Mouse (Mus musculus) adrenal gland, postnatal 25 days (tissue): ENCODE results near the gene Scrg1. TPM values are rescaled to one million over a fixed set of nuclear protein-coding genes. Genes with fewer than 3 reads are reported as not detected.
"Not testable (repeated sequence)": the region's sequence is repeated elsewhere in the genome, so short reads cannot be mapped to it uniquely, and the experiment has no call there.

Experiments
- DNase-seq: peaks from one replicate; pipeline ENCODE4 v3.0.0; 2021; ENCODE audit warnings: mixed read lengths
- total RNA-seq: library from RNA; stranded (reverse); gene quantifications from 2 replicates; pipeline ENCODE4 v1.2.3, GENCODE M21; 2021

Gene Scrg1
- total RNA-seq, 1 experiment from 2014 or later, result not detected

DNA sequence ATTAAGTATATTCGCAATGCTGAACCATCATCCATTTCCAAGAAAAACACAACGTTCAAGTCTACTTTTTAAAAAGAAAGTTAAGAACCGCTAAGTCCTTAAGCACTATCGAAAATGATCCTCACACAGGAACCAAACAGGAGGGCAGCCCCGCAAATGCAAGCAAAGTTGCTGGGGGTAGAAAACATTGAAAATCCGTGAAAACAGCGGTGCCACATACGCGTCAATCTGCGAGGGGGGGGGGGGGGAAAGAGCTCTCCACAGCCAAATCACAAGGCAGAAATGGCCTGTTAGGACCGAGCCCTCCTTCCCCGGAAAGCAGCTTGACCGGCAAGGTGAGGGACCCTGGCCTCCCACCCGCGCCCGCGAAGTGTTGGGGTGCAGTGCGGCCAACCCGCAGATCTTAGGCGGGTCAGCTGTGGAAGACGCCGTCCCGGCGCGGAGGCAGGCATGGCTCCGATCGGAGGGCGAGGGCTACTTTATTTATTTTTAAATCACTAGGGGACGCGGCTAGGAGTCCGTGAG lies 55.1 kb downstream of the Scrg1 start:
- no peak for DNase-seq

DNA sequence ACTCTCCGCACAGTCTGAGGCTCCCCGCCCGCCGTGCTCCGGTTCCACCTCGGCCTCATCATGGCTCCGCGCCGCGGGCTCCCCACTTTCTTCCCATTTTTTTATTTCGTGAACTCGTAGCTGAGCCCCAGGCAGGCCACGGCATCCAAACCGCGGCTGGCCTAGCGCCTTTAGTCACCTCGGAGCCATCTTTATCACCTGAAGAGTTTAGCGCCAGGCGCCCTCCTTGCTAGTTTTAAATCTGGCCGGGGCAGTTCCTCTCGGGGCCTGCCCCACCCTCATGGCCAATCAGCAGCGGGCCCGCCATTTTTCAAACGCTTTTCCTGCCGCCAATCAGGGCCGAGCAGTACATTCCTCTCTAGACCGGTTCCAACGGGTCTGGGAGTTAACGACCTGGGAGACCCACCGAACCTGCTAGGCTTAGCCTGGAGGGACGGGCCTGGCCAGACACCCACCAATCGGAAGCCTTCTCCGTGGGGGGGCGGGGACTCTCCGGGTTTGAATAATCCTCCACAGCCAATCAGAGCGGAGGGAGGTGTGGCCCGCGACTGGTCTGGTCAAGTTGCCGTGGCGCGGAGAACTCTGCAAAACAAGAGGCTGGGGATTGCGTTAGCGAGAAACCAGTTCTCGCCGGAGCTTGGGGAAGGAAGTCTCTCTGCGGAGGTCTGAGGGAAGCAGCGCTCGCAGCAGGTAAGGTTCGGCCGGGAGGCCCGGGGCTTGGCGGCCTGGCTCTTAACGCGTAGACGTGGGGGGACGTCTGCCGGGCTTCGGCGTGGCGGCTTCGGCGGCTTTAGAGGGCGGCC lies 55.8 kb downstream of the Scrg1 start, which contains the start of gene Hmgb2:
TSS of gene Hmgb2 (plus strand) at position 592 of the 803 bp plus-strand sequence.
- peak; percentile 100 for DNase-seq

DNA sequence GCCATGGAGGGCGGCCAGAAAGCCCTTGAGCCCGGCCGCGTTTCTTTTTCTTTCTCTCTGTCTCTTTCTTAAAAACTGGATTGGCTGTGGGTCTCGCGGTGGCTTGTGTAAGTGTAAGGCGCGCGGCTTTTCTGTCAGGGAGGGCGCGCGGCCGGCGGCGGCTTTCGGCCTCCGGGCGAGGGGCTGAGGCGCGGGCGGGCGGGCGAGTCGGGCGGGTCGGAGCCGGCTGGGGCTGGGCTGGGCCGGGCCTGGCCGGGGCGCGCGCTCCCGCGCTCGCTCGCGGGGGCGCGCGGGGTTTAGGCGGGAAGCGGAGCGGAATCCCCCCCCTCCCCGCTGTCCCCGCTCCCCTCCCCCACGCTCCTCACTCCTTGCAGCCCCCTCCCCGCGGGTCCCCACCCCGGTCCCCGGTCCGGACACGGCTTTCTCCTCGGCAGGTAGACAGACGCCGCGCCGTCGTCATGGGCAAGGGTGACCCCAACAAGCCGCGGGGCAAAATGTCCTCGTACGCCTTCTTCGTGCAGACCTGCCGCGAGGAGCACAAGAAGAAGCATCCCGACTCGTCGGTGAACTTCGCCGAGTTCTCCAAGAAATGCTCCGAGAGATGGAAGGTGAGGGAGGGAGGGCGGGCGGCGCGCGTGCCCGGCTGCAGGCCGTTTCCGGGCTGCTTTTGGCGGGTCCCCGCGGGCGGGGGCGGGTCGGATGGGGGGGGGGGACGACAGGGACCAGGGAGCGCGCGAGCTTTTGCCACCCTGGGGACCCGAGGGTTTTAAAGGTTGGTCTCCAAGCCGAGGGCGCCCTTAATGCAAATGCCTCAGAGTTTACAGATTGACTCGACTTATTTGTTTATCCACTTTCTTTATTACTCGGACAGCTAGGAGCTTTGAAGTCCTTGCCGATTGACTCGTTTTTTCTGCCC lies 56.7 kb downstream of the Scrg1 start:
- peak; percentile 56 for DNase-seq

DNA sequence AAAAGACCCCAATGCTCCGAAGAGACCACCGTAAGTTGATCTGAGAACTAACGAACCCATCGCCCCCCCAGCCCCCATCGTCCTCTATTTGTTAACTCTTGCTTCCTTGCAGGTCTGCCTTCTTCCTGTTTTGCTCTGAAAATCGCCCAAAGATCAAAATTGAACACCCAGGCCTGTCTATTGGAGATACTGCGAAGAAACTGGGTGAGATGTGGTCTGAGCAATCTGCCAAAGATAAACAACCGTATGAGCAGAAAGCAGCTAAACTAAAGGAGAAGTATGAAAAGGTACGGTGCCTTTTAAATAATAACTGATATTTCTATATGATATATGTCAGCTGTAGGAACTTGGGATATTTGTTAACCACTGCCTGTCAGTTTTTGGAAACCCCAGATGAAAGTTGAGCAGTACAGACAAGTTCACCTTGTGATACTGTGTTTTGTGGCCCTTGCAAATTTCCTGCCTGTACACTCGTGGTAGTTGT lies 57.5 kb downstream of the Scrg1 start:
- not testable (repeated sequence) for DNase-seq

DNA sequence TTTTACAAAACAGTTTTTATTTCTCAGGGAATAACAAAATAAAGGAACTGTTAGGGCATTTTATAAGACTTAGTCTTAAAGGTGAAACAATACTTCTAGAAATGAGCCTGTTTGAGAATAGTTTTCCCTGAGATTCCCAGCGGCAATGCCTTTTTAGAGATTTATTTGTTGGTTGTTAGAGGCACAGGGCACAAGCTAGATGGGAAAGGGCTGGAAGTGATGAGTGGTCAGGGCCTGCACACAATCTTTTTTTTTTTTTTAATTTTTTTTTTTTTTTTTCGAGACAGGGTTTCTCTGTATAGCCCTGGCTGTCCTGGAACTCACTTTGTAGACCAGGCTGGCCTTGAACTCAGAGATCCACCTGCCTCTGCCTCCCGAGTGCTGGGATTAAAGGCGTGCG lies 61.0 kb downstream of the Scrg1 start:
- DNase-seq, result not testable (repeated sequence)

DNA sequence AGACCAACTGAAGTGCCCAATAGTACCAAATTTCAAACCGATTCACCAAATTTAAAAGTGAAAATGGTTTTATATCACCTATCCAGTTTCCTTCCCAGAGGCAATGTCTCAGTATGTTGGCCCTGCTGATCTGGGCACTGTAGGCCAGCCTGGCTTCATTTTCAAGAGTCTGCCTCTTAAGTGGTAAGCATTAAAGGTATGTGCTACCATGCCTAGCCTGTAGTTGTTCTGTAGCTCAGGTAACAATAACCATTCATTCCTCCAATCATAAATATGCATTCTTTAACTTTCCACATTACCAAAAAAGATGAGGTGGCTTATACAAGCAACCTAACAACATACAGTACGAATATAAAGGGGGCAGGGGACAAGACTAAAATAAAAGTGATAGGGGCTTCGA lies 62.0 kb downstream of the Scrg1 start:
- DNase-seq, result no peak

DNA sequence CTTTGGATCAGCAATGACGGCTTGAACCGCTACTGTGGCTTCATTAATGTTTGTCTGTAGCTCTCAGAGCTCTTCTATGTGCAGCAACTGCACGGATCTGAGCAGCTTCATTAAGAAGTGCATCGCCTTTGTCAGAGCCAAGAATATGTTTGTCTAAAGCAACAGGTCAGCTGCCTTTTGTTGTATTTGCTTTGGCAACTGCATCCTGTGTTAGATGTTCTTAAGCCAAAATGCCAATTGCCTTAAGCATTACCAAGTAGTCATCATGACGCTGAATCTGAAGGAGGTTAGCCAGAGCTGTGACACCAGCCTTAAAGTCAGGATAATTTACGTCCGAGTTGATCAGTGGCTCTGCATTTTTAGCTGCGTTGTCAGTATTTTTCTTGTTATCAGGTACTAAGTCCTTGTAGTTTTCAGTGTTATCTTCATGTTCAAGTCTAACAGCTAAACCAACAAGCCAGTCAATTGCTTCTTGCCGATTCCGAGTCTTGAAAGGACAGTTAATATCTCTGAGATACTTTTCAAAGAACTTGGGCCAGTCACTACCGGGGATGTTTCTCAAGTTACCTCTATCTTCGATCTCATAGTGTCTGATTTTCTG lies 64.6 kb downstream of the Scrg1 start:
- no peak for DNase-seq

Other genes starting within 250 kb of the Scrg1 start
- 31.1 and 40.4 TPM in 2 replicates for gene Hand2, start 134.9 kb upstream of the Scrg1 start, total RNA-seq
- gene Sap30, start 31.9 kb downstream of the Scrg1 start, total RNA-seq, result 12.4 and 15.1 TPM in 2 replicates
- gene Hmgb2, start 56.0 kb downstream of the Scrg1 start, total RNA-seq, result 28.0 and 35.7 TPM in 2 replicates
- gene Galnt7, start 197.1 kb downstream of the Scrg1 start, total RNA-seq, result 15.4 and 17.2 TPM in 2 replicates